Mouse (Mus musculus) induced T-regulatory cell, adult 2 months (primary cell): ENCODE results near the gene Zfp219.

Experiments
- DNase-seq: peaks from one replicate; pipeline ENCODE4 v3.0.0-alpha.2; 2012; ENCODE audit warnings: low read depth

Gene Zfp219

GRCm38 (mm10) chr14:52018248-52019050 is 2.1 kb downstream of the Zfp219 start:
- no peak for DNase-seq

GRCm38 (mm10) chr14:52017662-52018061 is 2.9 kb downstream of the Zfp219 start:
- no peak for DNase-seq

- DNase-seq, result no peak
Measured at GRCm38 (mm10) chr14:52016625-52017405, 3.7 kb downstream of the Zfp219 start.

- peak; percentile 39 for DNase-seq
Measured at GRCm38 (mm10) chr14:52015445-52016100, 5.0 kb downstream of the Zfp219 start, which contains the start of gene Tmem253. Gene Tmem253, plus strand, starts transcription at chr14:52015658.

- DNase-seq, result peak; percentile 75
Measured at GRCm38 (mm10) chr14:52014761-52015311, 5.7 kb downstream of the Zfp219 start.

GRCm38 (mm10) chr14:52014271-52014760 is 6.2 kb downstream of the Zfp219 start:
- peak; percentile 56 for DNase-seq

- DNase-seq, result peak; percentile 65
Measured at GRCm38 (mm10) chr14:52013771-52014219, 6.7 kb downstream of the Zfp219 start.

GRCm38 (mm10) chr14:52013021-52013610 is 7.4 kb downstream of the Zfp219 start:
- no peak for DNase-seq

GRCm38 (mm10) chr14:52012553-52012952 is 8.0 kb downstream of the Zfp219 start:
- no peak for DNase-seq

GRCm38 (mm10) chr14:52012085-52012484 is 8.4 kb downstream of the Zfp219 start:
- no peak for DNase-seq

- no peak for DNase-seq
Measured at GRCm38 (mm10) chr14:52011683-52012082, 8.8 kb downstream of the Zfp219 start.

- no peak for DNase-seq
Measured at GRCm38 (mm10) chr14:52010446-52011111, 10.0 kb downstream of the Zfp219 start.

GRCm38 (mm10) chr14:52009841-52010240 is 10.7 kb downstream of the Zfp219 start:
- DNase-seq, result no peak

GRCm38 (mm10) chr14:52009361-52009760 is 11.2 kb downstream of the Zfp219 start:
- DNase-seq, result no peak

GRCm38 (mm10) chr14:52008321-52009203 is 12.0 kb downstream of the Zfp219 start:
- DNase-seq, result peak; percentile 94

- DNase-seq, result no peak
Measured at GRCm38 (mm10) chr14:52006771-52007170, 13.8 kb downstream of the Zfp219 start.

GRCm38 (mm10) chr14:52006241-52006640 is 14.3 kb downstream of the Zfp219 start:
- DNase-seq, result no peak

GRCm38 (mm10) chr14:52005616-52006015 is 14.9 kb downstream of the Zfp219 start:
- DNase-seq, result no peak

- DNase-seq, result no peak
Measured at GRCm38 (mm10) chr14:52005141-52005540, 15.4 kb downstream of the Zfp219 start.

- DNase-seq, result peak; percentile 87
Measured at GRCm38 (mm10) chr14:52003981-52004495, 16.5 kb downstream of the Zfp219 start.
